Mouse (Mus musculus) hindbrain, embryonic 13.5 days (tissue): Measurements from ENCODE around the gene Cbwd1. TPM values are rescaled to one million over a fixed set of nuclear protein-coding genes. Genes with fewer than 3 reads are reported as not detected.

Source experiments
- ATAC-seq: fragments of 200-750 bp; cut with Nextera tagmentation; 2 replicates; pipeline ENCODE4 v1.8.0; 2017; ENCODE audit warnings: moderate TSS enrichment; ENCODE audit not compliant: low FRiP score
- H3K27ac ChIP-seq: fragments of 300-500 bp; sonication (generic); 2 replicates; pipeline ENCODE4 v1.5.1; 2015; ENCODE audit warnings: inconsistent platforms, mild to moderate bottlenecking, moderate library complexity
- H3K27me3 ChIP-seq: fragments of 300-500 bp; sonication (generic); 2 replicates; pipeline ENCODE4 v1.6.1; 2015; ENCODE audit warnings: mild to moderate bottlenecking, inconsistent platforms
- H3K36me3 ChIP-seq: fragments of 300-500 bp; sonication (generic); 2 replicates; pipeline ENCODE4 v1.6.1; 2015; ENCODE audit warnings: mild to moderate bottlenecking, inconsistent platforms
- H3K4me1 ChIP-seq: fragments of 300-500 bp; sonication (generic); replicated peaks from 2 replicates; pipeline ENCODE4 v1.6.1; 2015; ENCODE audit warnings: inconsistent platforms
- H3K4me2 ChIP-seq: fragments of 300-500 bp; sonication (generic); 2 replicates; pipeline ENCODE4 v1.6.1; 2015; ENCODE audit warnings: inconsistent platforms, mild to moderate bottlenecking, moderate library complexity
- H3K4me3 ChIP-seq: fragments of 300-500 bp; sonication (generic); 2 replicates; pipeline ENCODE4 v1.5.1; 2015; ENCODE audit warnings: mild to moderate bottlenecking, inconsistent platforms
- H3K9ac ChIP-seq: fragments of 300-500 bp; sonication (generic); 2 replicates; pipeline ENCODE4 v1.6.1; 2015; ENCODE audit warnings: mild to moderate bottlenecking, inconsistent platforms
- H3K9me3 ChIP-seq: fragments of 300-500 bp; sonication (generic); 2 replicates; pipeline ENCODE4 v1.6.1; 2016; ENCODE audit warnings: inconsistent platforms
- WGBS: fragments of 180-500 bp; shearing (Covaris S2); methylation state at CpG from one replicate; pipeline ENCODE4 v1.1.7; 2015; 5-methylcytosine and 5-hydroxymethylcytosine counted together
- polyA plus RNA-seq: library from polyadenylated mRNA; unstranded; fragments of >200 nt; fragmentation: Nextera tagmentation; extraction: Ambion mirVana; gene quantifications from 2 replicates; pipeline ENCODE4 v1.2.1, GENCODE M21; 2015

Cbwd1 gene
- polyA plus RNA-seq, 1 experiment from 2014 or later, result 19.3 TPM

GRCm38 (mm10) chr19:24966941-24967340, 5.5 kb upstream of the Cbwd1 start:
- WGBS, result 91% methylated on average over 2 of the region's 2 CpGs
- H3K36me3 ChIP-seq, result no peaks in the 10 kb centered on the region
- H3K4me2 ChIP-seq, result no peak overlapping the region
- no peak overlapping the region for H3K9ac ChIP-seq
- no peak overlapping the region for H3K4me3 ChIP-seq
- no peaks in the 10 kb centered on the region for H3K4me1 ChIP-seq
- H3K9me3 ChIP-seq, result no peaks in the 10 kb centered on the region
- ATAC-seq, result no peak
- H3K27ac ChIP-seq, result no peak overlapping the region
- peaks cover 4% of the 10 kb centered on the region; the same call in 1 of the 2 replicates for H3K27me3 ChIP-seq

- no peak for ATAC-seq
- H3K4me1 ChIP-seq, result no peaks in the 10 kb centered on the region
- no peaks in the 10 kb centered on the region for H3K36me3 ChIP-seq
- 84% methylated on average over 2 of the region's 2 CpGs for WGBS
- no peak overlapping the region for H3K9ac ChIP-seq
- no peaks in the 10 kb centered on the region for H3K9me3 ChIP-seq
- no peak overlapping the region for H3K4me2 ChIP-seq
- H3K4me3 ChIP-seq, result no peak overlapping the region
- H3K27ac ChIP-seq, result no peak overlapping the region
- peaks cover 4% of the 10 kb centered on the region; the same call in 1 of the 2 replicates for H3K27me3 ChIP-seq
Measured at GRCm38 (mm10) chr19:24966203-24966602, 4.8 kb upstream of the Cbwd1 start.

- Histone ChIP-seq H3K27me3 (no peaks in the 10 kb centered on the region), H3K9me3 (no peaks in the 10 kb centered on the region), H3K36me3 (peaks cover 18% of the 10 kb centered on the region), H3K4me2 (no peak overlapping the region), H3K4me1 (peaks cover 13% of the 10 kb centered on the region), H3K9ac (no peak overlapping the region), H3K27ac (no peak overlapping the region), H3K4me3 (no peak overlapping the region)
- ATAC-seq, result no peak
- 45% methylated on average over 3 of the region's 3 CpGs for whole genome bisulfite sequencing
Measured at GRCm38 (mm10) chr19:24958531-24958930, 2.9 kb downstream of the Cbwd1 start.

- no peaks in the 10 kb centered on the region for H3K36me3 ChIP-seq
- ATAC-seq, result no peak
- no peak overlapping the region for H3K4me2 ChIP-seq
- H3K9ac ChIP-seq, result no peak overlapping the region
- H3K27me3 ChIP-seq, result no peaks in the 10 kb centered on the region
- H3K27ac ChIP-seq, result no peak overlapping the region
- no peaks in the 10 kb centered on the region for H3K4me1 ChIP-seq
- H3K9me3 ChIP-seq, result no peaks in the 10 kb centered on the region
- H3K4me3 ChIP-seq, result no peak overlapping the region
Measured at GRCm38 (mm10) chr19:24945521-24946262, 15.7 kb downstream of the Cbwd1 start.

DNA sequence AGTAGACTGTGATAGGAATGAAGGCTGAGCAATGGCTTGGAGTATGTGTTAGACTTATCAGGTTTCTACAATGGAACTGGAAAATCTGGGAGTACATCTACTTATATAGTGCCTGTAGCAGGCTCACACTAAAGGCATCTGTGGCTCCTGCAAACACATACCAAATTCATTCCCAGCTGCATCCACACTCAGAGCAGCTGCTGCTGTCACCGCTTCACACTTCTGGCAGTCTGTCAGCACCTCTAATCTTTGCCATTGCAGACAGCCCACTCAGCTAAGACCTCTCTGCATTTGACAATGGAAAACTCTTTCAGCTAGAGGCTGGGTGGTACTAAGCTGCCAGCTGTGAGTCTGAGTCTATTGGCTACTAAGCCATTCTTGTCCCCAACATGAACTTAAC, 24.3 kb downstream of the Cbwd1 start:
- 68% methylated on average over 1 of the region's 1 CpGs for WGBS
- no peaks in the 10 kb centered on the region for H3K9me3 ChIP-seq
- no peak for ATAC-seq
- peaks cover 6% of the 10 kb centered on the region for H3K36me3 ChIP-seq
- H3K4me2 ChIP-seq, result no peak overlapping the region
- H3K27ac ChIP-seq, result no peak overlapping the region
- H3K27me3 ChIP-seq, result no peaks in the 10 kb centered on the region
- H3K4me1 ChIP-seq, result no peaks in the 10 kb centered on the region
- H3K4me3 ChIP-seq, result no peak overlapping the region
- H3K9ac ChIP-seq, result no peak overlapping the region

DNA sequence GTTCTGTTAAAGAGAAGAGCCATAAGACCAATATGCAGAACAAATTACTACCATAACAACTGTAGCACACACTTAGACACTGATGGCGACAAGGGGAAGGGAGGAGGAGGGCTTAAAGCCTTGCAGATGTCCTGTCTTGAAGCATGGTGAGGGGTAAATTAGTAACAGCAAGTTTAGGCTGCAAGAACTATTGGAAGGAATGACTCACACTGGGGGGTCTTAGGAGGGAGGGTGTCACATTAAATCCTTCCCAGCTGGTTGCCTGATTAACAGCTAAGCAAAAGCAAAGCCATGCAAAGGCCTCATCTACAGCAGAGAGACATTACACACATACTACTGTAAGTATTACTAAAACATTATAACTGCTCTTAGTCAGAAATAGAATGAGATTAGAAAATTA, 32.4 kb downstream of the Cbwd1 start:
- Histone ChIP-seq H3K9ac (no peak overlapping the region), H3K27me3 (no peaks in the 10 kb centered on the region), H3K4me1 (no peaks in the 10 kb centered on the region), H3K36me3 (no peaks in the 10 kb centered on the region), H3K4me2 (no peak overlapping the region), H3K27ac (no peak overlapping the region), H3K4me3 (no peak overlapping the region), H3K9me3 (no peaks in the 10 kb centered on the region)
- no peak for ATAC-seq
- WGBS, result 34% methylated on average over 1 of the region's 1 CpGs

- no peak for ATAC-seq
- Histone ChIP-seq H3K36me3 (peaks cover 18% of the 10 kb centered on the region), H3K9ac (no peak overlapping the region), H3K4me3 (no peak overlapping the region), H3K27ac (no peak overlapping the region), H3K9me3 (no peaks in the 10 kb centered on the region), H3K4me1 (no peaks in the 10 kb centered on the region), H3K27me3 (no peaks in the 10 kb centered on the region), H3K4me2 (no peak overlapping the region)
- WGBS, result 84% methylated on average over 5 of the region's 5 CpGs
Measured at GRCm38 (mm10) chr19:24920866-24921265, 40.5 kb downstream of the Cbwd1 start.

DNA sequence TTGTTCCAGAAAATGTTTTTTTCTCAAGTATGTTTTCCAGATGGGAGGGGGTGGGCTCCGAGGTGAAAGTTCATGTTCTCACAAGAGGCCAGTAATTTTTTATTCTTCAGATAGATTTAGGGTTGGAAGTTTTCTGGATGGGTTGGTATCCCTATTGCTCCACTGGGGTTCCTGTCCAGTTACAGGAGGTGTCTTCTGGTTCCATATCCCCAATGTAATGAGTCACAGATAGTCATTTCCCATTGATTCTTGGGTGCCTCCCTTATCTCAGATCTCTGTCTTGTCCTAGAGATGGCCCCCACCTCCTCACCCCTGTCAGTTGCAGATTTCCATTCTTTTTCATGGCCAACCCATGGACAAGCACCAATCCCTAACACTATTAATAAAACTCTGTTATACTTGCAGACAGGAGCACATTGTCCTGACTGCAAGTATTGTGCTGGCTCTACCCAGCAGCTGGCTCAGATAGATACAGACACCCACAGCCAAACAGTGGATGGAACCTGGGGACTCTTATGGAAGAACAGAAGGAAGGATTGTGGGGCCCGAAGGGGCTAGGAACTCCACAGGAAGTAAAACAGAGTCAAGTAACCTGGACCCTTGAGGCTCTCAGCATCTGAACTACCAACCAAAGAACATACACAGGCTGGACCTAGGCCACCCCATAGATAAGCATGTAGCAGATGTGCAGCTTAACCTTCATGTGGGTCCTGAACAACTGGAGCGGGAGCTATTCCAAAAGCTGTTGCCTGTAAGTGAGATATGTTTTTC, 52.8 kb downstream of the Cbwd1 start:
- ATAC-seq, result no peak
- H3K27ac ChIP-seq, result no peak overlapping the region
- H3K27me3 ChIP-seq, result peaks cover 16% of the 10 kb centered on the region
- WGBS, result 93% methylated on average over 3 of the region's 3 CpGs
- H3K36me3 ChIP-seq, result no peaks in the 10 kb centered on the region
- no peak overlapping the region for H3K4me3 ChIP-seq
- H3K9ac ChIP-seq, result no peak overlapping the region
- H3K4me1 ChIP-seq, result no peaks in the 10 kb centered on the region
- H3K4me2 ChIP-seq, result no peak overlapping the region
- H3K9me3 ChIP-seq, result no peaks in the 10 kb centered on the region

DNA sequence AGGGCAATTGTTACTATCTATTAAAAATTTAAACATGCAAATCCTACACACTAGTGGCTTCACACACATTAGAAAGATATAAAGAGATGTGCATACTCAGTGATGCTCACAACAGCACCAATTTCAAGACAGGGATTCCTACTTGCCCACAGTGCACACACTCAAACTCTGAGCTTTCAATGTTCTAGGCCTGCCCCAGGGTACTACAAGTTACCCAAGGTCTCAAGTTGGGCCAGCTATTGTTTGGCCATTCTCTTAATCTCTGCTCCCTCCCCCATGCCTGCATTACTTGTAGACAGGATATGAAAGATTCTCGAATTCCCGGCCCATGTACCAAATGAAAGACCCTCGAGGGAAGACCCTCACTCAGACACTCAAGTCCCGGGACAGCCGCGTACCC, 53.8 kb downstream of the Cbwd1 start:
- H3K9me3 ChIP-seq, result no peaks in the 10 kb centered on the region
- H3K4me2 ChIP-seq, result no peak overlapping the region
- no peak overlapping the region for H3K4me3 ChIP-seq
- H3K36me3 ChIP-seq, result no peaks in the 10 kb centered on the region
- WGBS, result 91% methylated on average over 6 of the region's 6 CpGs
- no peaks in the 10 kb centered on the region for H3K4me1 ChIP-seq
- H3K27me3 ChIP-seq, result peaks cover 25% of the 10 kb centered on the region
- H3K27ac ChIP-seq, result no peak overlapping the region
- no peak for ATAC-seq
- no peak overlapping the region for H3K9ac ChIP-seq

DNA sequence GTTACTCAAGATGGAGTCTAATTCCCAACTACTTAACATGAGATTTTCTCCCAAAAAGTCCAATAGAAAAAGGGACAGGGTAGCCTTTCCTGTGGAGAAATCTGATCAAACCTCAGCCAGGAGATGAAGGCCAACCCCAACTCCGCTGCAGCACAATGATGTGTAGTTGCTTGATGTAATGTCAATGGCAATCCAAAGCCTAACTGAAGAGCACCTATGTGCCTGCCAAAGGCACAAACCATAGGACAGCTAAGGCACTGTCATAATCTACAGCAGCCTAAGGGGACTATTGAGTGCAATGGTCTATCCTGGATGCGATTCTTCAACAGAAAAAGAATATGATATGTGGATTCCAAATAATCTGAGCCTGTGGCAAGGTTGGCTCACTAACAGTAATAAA, 58.6 kb downstream of the Cbwd1 start:
- Histone ChIP-seq H3K27ac (no peak overlapping the region), H3K36me3 (no peaks in the 10 kb centered on the region), H3K9ac (no peak overlapping the region), H3K9me3 (no peaks in the 10 kb centered on the region), H3K27me3 (peaks cover 70% of the 10 kb centered on the region), H3K4me2 (no peak overlapping the region), H3K4me3 (no peak overlapping the region), H3K4me1 (peaks cover 17% of the 10 kb centered on the region)
- 52% methylated on average over 2 of the region's 2 CpGs for WGBS
- no peak for ATAC-seq

GRCm38 (mm10) chr19:24902256-24902655, 59.2 kb downstream of the Cbwd1 start:
- Histone ChIP-seq H3K4me3 (no peak overlapping the region), H3K27me3 (peaks cover 76% of the 10 kb centered on the region), H3K4me2 (no peak overlapping the region), H3K4me1 (peaks cover 21% of the 10 kb centered on the region), H3K36me3 (no peaks in the 10 kb centered on the region), H3K9me3 (no peaks in the 10 kb centered on the region), H3K9ac (no peak overlapping the region), H3K27ac (no peak overlapping the region)
- WGBS, result 6% methylated on average over 2 of the region's 2 CpGs
- ATAC-seq, result no peak

DNA sequence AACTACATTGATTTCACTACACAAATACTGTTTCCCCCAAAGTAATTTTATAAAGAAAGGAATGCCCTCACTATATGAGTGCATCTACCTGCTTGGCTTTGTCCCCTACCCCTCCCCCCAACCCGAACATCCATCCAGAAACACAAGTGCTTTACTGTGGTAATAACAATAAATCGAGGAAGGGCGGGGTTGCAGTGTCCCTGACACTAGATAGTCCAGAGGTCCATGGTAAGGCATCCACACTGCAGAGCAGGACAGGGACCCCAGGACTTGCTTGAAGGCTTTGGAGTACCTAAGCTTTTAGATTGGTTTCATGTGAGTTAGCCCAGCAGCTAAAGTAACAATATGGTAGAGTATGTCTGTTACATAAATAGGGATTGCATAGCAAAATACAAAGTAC, 59.7 kb downstream of the Cbwd1 start:
- no peaks in the 10 kb centered on the region for H3K9me3 ChIP-seq

More for the DNA sequence above, 59.7 kb downstream of the Cbwd1 start:
- Histone ChIP-seq H3K27ac (no peak overlapping the region), H3K4me1 (peaks cover 23% of the 10 kb centered on the region), H3K9ac (no peak overlapping the region), H3K27me3 (peaks cover 81% of the 10 kb centered on the region), H3K4me3 (no peak overlapping the region), H3K4me2 (no peak overlapping the region), H3K36me3 (no peaks in the 10 kb centered on the region)
- no peak for ATAC-seq
- 8% methylated on average over 3 of the region's 3 CpGs for WGBS
